Mouse (Mus musculus): Measurements from ENCODE around the gene Tdpoz5. TPM values are rescaled to one million over a fixed set of nuclear protein-coding genes. Genes with fewer than 3 reads are reported as not detected.
"Not testable (repeated sequence)": the region's sequence is repeated elsewhere in the genome, so short reads cannot be mapped to it uniquely, and the experiment has no call there.

The Tdpoz5 gene
- not detected in 2 replicates for polyA plus RNA-seq (2016; fragmentation: Nextera tagmentation; extraction: Ambion mirVana)

DNA sequence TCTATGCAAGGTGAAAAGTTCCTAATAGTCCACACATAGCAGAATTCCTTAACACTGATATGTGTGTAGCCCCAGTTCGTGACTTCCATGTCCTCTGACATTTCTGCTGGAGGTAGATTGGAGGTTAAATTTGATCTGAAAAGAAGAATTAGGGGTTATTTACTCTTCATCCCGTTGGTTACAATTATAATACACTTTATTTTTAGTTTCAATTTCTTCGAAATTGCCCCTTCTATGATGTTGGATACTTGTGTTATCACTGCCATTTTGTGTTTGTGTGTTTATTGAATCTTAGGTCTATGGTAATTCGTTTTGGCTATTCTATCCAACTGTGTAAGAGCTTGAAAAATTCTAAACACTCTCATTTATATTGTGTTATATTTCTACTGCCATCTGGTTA is at the start of gene Tdpoz5:
Tdpoz5 (minus strand) TSS at position 101 of the 400 bp plus-strand sequence.
- not testable (repeated sequence) for H3K4me2 ChIP-seq (replicated peaks); ATAC-seq (ENCODE audit: low FRiP score, low read depth); H3K4me3 ChIP-seq; H3K9me3 ChIP-seq; H3K9ac ChIP-seq; H3K27me3 ChIP-seq (replicated peaks); H3K36me3 ChIP-seq; H3K4me1 ChIP-seq; H3K27ac ChIP-seq
- 91% methylated on average over 3 of the region's 4 CpGs for WGBS

DNA sequence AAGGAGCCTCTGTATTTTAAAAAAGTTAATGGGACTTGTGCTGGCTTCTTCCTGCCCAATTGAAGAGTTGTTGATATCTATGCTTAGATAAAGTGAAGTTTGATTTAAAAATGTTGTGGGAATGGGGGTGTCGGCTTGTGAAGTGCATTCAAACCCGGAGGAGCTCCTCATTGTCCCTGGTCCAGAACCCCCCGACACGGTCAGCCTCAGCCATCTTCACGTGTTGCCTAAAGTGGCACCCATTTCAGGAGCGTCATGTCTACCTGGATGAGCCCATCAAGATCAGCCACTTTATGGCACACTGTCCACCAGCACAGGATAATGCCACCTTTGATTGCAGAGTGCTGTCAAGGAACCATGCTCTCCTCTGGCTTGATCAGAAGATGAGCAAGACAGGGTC is 7.8 kb upstream of the Tdpoz5 start:
- ATAC-seq (ENCODE audit: low FRiP score, low read depth); H3K9me3 ChIP-seq; H3K4me2 ChIP-seq (replicated peaks); H3K27ac ChIP-seq; H3K4me3 ChIP-seq; H3K27me3 ChIP-seq (replicated peaks); H3K4me1 ChIP-seq; H3K36me3 ChIP-seq; H3K9ac ChIP-seq: not testable (repeated sequence)
- 96% methylated on average over 6 of the region's 6 CpGs for WGBS

DNA sequence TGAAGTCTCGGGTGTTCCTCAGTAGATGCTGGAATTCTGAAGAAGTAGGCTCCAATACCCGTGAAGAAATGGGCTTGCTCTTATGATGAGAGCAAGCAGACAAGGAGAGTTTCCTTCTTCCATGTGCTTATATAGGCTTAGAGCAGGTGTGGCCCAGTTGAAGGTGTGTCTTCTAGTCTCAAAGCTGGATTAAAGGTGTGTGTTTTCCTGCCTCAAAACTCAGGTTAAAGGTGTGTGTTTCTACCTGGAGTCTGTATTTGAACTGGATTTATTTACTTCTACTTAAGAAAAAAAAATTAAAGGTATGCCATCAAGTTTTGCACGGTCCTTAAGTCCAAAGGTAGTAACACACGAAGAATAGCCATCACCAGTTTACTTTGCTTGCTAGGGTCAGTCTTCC is 17.7 kb downstream of the Tdpoz5 start, which contains the start of gene Gm9117:
Gm9117 (minus strand) TSS at position 101 of the 400 bp plus-strand sequence.
- not testable (repeated sequence) for ATAC-seq (ENCODE audit: low FRiP score, low read depth); H3K9ac ChIP-seq; H3K9me3 ChIP-seq; H3K27ac ChIP-seq; H3K27me3 ChIP-seq (replicated peaks); H3K4me2 ChIP-seq (replicated peaks); H3K4me1 ChIP-seq; H3K36me3 ChIP-seq; H3K4me3 ChIP-seq
- 80% methylated on average over 4 of the region's 4 CpGs for WGBS

DNA sequence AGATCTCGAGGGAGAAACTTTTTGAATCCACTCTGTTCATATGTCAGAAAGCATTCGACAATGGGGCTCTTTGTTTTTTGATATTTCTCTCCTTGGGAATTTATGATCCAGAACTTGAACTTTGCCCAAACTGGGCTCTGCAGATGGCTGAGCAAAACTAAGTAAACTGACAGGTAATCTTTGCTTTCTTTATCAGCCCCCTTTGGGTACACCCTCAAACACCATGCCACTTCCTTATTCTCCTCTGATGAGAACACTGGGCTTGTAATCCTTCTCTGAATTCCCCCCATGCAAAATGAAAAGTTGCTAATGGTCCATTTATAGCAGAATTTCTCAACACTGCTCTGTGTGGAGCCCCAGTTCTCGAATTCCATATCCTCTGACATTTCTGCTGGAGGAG is 22.7 kb downstream of the Tdpoz5 start:
- H3K27me3 ChIP-seq (replicated peaks); H3K4me1 ChIP-seq; H3K9ac ChIP-seq; H3K4me3 ChIP-seq; ATAC-seq (ENCODE audit: low FRiP score, low read depth); H3K27ac ChIP-seq; H3K36me3 ChIP-seq; H3K9me3 ChIP-seq; H3K4me2 ChIP-seq (replicated peaks): not testable (repeated sequence)
- no CpG with 5 or more reads among the region's 3 CpGs for WGBS

Other genes with a start within 250 kb of the Tdpoz5 start
- not detected in 2 replicates for gene Gm5773, start 188.3 kb downstream of the Tdpoz5 start, polyA plus RNA-seq (2016; fragmentation: Nextera tagmentation; extraction: Ambion mirVana)
- gene Tdpoz4, start 164.9 kb downstream of the Tdpoz5 start, polyA plus RNA-seq (2016; fragmentation: Nextera tagmentation; extraction: Ambion mirVana): not detected in 2 replicates
- not detected in 2 replicates for gene Tdpoz3, start 135.3 kb downstream of the Tdpoz5 start, polyA plus RNA-seq (2016; fragmentation: Nextera tagmentation; extraction: Ambion mirVana)
- gene Gm9117, start 17.8 kb downstream of the Tdpoz5 start, polyA plus RNA-seq (2016; fragmentation: Nextera tagmentation; extraction: Ambion mirVana): not detected in 2 replicates
- not detected in 2 replicates for gene Gm9125, start 93.6 kb upstream of the Tdpoz5 start, polyA plus RNA-seq (2016; fragmentation: Nextera tagmentation; extraction: Ambion mirVana)
- gene Gm10697, start 111.3 kb upstream of the Tdpoz5 start, polyA plus RNA-seq (2016; fragmentation: Nextera tagmentation; extraction: Ambion mirVana): not detected in 2 replicates
- not detected in 2 replicates for gene Gm10696, start 216.9 kb upstream of the Tdpoz5 start, polyA plus RNA-seq (2016; fragmentation: Nextera tagmentation; extraction: Ambion mirVana)
- gene Gm5286, start 235.4 kb upstream of the Tdpoz5 start, polyA plus RNA-seq (2016; fragmentation: Nextera tagmentation; extraction: Ambion mirVana): not detected in 2 replicates

All from neural tube, embryonic 12.5 days (tissue).